Mouse (Mus musculus): ENCODE results near the gene Asna1.

Asna1 gene

GRCm38 (mm10) chr8:84973803-84974542, 51.1 kb downstream of the Asna1 start:
- peak; percentile 85 for DNase-seq (ENCODE audit: low read depth)

- no peak for DNase-seq (ENCODE audit: low read depth)
Measured at GRCm38 (mm10) chr8:84973079-84973478, 52.0 kb downstream of the Asna1 start.

- DNase-seq (ENCODE audit: low read depth), result no peak
Measured at GRCm38 (mm10) chr8:84970913-84971312, 54.2 kb downstream of the Asna1 start.

GRCm38 (mm10) chr8:84970135-84970790, 54.8 kb downstream of the Asna1 start:
- DNase-seq (ENCODE audit: low read depth), result no peak

- peak; percentile 77 for DNase-seq (ENCODE audit: low read depth)
Measured at GRCm38 (mm10) chr8:84969241-84970134, 55.6 kb downstream of the Asna1 start, which contains the start of the genes Gm49661, Prdx2 and Rnaseh2a. TSS of gene Gm49661 (minus strand) at chr8:84969433. TSS of gene Prdx2 (plus strand) at chr8:84969587. TSS of gene Rnaseh2a (minus strand) at chr8:84969767.

- peak; percentile 63 for DNase-seq (ENCODE audit: low read depth)
Measured at GRCm38 (mm10) chr8:84968650-84969049, 56.4 kb downstream of the Asna1 start.
